Mouse (Mus musculus) limb, embryonic 12.5 days (tissue): Measurements from ENCODE around the gene AA467197. TPM values are rescaled to one million over a fixed set of nuclear protein-coding genes. Genes with fewer than 3 reads are reported as not detected.

Source experiments
- ATAC-seq: fragments of 200-750 bp; cut with Nextera tagmentation; 2 replicates; pipeline ENCODE4 v1.8.0; 2017; ENCODE audit warnings: low read depth, moderate TSS enrichment; ENCODE audit not compliant: insufficient number of reproducible peaks, insufficient read depth, low FRiP score, low TSS enrichment
- H3K27ac ChIP-seq: fragments of 300-500 bp; sonication (generic); 2 replicates; pipeline ENCODE4 v1.5.1; 2016; ENCODE audit warnings: mild to moderate bottlenecking, moderate library complexity
- H3K27me3 ChIP-seq: fragments of 300-500 bp; sonication (generic); 2 replicates; pipeline ENCODE4 v1.6.1; 2016; ENCODE audit warnings: mild to moderate bottlenecking, moderate library complexity
- H3K36me3 ChIP-seq: fragments of 300-500 bp; sonication (generic); 2 replicates; pipeline ENCODE4 v1.6.1; 2016; ENCODE audit warnings: mild to moderate bottlenecking, moderate library complexity
- H3K4me1 ChIP-seq: fragments of 300-500 bp; sonication (generic); replicated peaks from 2 replicates; pipeline ENCODE4 v1.6.1; 2016
- H3K4me2 ChIP-seq: fragments of 300-500 bp; sonication (generic); 2 replicates; pipeline ENCODE4 v1.6.1; 2016; ENCODE audit warnings: mild to moderate bottlenecking, moderate library complexity
- H3K4me3 ChIP-seq: fragments of 300-500 bp; sonication (generic); replicated peaks from 2 replicates; pipeline ENCODE4 v1.5.1; 2016; ENCODE audit warnings: mild to moderate bottlenecking
- H3K9ac ChIP-seq: fragments of 300-500 bp; sonication (generic); replicated peaks from 2 replicates; pipeline ENCODE4 v1.6.1; 2016; ENCODE audit warnings: mild to moderate bottlenecking, moderate library complexity
- H3K9me3 ChIP-seq: fragments of 300-500 bp; sonication (generic); 2 replicates; pipeline ENCODE4 v1.6.1; 2016; ENCODE audit warnings: mild to moderate bottlenecking, moderate library complexity
- WGBS: fragments of 180-500 bp; shearing (Covaris S2); methylation state at CpG from one replicate; pipeline ENCODE4 v1.1.7; 2016; 5-methylcytosine and 5-hydroxymethylcytosine counted together
- polyA plus RNA-seq: library from polyadenylated mRNA; unstranded; fragments of >200 nt; fragmentation: Nextera tagmentation; extraction: Ambion mirVana; gene quantifications from 2 replicates; pipeline ENCODE4 v1.2.1, GENCODE M21; 2016

AA467197 gene
- polyA plus RNA-seq, 1 experiment from 2014 or later = 0.41 TPM

DNA sequence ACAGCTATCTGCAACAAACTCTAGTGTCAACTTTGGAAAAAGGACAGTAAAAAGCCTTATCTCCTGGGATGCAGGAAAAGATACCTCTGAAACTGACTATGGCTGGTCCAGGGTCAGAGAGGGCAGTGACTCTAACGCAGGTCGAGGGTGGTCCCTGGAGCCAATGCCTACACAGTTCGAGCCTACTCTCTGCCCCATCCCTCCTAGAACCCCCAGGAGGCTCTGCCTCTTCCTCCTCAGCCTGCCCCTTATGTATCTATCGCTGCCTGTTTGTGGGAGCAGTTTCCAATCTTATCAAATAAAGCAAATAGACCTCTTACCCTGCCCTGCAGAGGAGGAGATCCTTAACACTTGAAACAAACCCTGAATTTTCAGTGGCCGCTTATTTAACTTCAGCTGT is 1.9 kb downstream of the AA467197 start:
- Histone ChIP-seq H3K4me2 (no peak overlapping the region), H3K9ac (no peak overlapping the region), H3K36me3 (peaks cover 8% of the 10 kb centered on the region; the same call in 1 of the 2 replicates), H3K27ac (no peak overlapping the region), H3K4me3 (no peak overlapping the region), H3K27me3 (peaks cover 14% of the 10 kb centered on the region), H3K9me3 (no peaks in the 10 kb centered on the region), H3K4me1 (no peaks in the 10 kb centered on the region)
- WGBS = 44% methylated on average over 5 of the region's 5 CpGs
- ATAC-seq = no peak

DNA sequence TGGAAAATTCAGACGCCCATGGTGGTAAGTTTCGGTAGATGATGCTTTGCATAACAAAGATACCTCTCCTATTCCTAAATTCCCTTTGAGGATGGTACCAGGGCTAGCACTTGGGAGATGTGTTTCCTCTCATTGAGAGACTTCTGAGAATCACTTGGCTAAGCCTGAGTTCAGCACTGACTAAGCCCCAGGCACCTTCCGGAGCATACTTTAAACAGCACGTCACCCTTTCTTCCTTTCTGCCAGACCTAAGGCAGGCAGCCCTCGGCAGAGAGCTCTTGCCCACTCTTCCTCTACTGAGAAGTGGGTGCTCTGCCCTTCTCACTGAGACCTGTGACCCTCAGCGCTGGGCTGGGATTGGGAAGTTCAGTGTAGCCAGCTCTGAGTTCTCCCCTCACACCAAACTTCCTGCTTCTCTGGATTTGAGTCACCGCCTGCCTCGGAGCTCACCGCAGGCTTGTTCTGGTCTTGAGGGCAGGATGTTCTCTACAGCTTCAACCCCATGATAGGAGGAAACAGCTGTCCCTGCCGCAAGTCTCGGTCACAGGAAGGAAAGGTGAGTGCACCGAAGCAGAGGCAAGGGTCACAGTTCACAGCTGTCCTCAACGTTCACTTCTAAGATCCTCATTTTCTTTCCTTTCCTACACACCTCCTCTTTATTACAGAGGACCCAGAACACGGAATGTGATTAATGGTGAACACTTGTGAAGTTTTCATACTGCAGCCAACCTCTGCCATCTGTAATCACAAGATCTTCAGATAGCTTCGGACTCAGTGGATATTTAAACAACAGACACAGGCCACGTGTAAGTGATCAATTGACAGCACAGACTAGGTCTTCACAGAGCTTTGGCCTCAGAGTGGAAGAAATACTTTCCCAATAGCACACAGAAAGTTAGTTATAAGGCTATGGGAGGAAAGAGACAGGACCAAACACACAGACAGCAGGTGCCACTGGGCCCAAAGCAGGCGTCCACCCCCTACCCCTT is 15.6 kb downstream of the AA467197 start:
- H3K27me3 ChIP-seq = no peaks in the 10 kb centered on the region; the same call in 1 of the 2 replicates
- ATAC-seq = no peak
- no peak overlapping the region for H3K27ac ChIP-seq
- H3K9me3 ChIP-seq = no peaks in the 10 kb centered on the region
- H3K4me3 ChIP-seq = no peak overlapping the region
- 63% methylated on average over 17 of the region's 17 CpGs for WGBS
- H3K36me3 ChIP-seq = no peaks in the 10 kb centered on the region
- H3K4me2 ChIP-seq = no peak overlapping the region
- no peak overlapping the region for H3K9ac ChIP-seq
- no peaks in the 10 kb centered on the region for H3K4me1 ChIP-seq

DNA sequence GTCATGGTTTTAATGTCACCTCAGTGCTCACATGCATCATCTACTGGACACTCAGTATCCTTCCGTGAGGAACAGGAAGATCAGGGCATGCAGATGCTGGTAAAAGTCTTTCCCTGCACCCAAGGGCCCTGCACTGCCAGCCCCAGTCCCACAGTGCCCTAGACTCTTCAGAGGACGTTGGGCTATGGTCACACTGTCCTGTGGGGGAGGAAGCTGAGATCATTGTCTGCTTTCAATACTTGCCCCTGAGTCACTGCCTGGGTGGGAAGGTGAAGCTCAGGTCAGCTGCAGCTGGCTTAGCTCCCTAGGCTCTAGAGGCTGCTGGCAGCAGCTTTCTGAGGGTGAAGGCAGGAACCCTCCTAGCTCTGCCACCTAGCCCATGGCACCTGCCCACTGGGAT is 19.3 kb downstream of the AA467197 start:
- H3K27ac ChIP-seq = no peak overlapping the region
- no peak overlapping the region for H3K4me2 ChIP-seq
- H3K9ac ChIP-seq = no peak overlapping the region
- 67% methylated on average over 2 of the region's 2 CpGs for WGBS
- no peaks in the 10 kb centered on the region for H3K9me3 ChIP-seq
- H3K36me3 ChIP-seq = no peaks in the 10 kb centered on the region
- H3K4me3 ChIP-seq = no peak overlapping the region
- H3K4me1 ChIP-seq = no peaks in the 10 kb centered on the region
- no peaks in the 10 kb centered on the region; the same call in 1 of the 2 replicates for H3K27me3 ChIP-seq
- ATAC-seq = no peak

DNA sequence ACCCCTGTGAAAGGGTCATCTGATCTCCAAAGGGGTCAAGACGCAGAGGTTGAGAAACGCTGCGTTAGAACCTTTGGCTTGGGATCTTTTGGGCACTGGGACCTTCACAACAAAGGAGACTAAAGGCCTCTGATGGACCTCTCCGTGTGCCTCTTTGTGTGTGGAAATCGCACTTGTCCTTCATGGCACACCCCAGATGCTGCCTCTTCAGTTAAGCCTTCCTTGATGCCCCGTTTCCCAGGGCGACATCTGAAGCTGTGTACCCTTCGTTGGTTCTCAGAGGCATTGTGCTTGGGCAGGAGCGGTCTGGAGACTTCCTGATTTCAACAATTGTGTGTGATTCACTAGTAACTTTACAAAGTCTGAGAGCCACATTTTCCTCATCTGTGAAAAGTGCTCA is 20.0 kb downstream of the AA467197 start:
- Histone ChIP-seq H3K4me3 (no peak overlapping the region), H3K4me1 (no peaks in the 10 kb centered on the region), H3K4me2 (no peak overlapping the region), H3K9ac (no peak overlapping the region), H3K9me3 (no peaks in the 10 kb centered on the region), H3K27ac (no peak overlapping the region), H3K27me3 (no peaks in the 10 kb centered on the region; the same call in 1 of the 2 replicates), H3K36me3 (no peaks in the 10 kb centered on the region)
- 86% methylated on average over 9 of the region's 9 CpGs for WGBS
- ATAC-seq = no peak

DNA sequence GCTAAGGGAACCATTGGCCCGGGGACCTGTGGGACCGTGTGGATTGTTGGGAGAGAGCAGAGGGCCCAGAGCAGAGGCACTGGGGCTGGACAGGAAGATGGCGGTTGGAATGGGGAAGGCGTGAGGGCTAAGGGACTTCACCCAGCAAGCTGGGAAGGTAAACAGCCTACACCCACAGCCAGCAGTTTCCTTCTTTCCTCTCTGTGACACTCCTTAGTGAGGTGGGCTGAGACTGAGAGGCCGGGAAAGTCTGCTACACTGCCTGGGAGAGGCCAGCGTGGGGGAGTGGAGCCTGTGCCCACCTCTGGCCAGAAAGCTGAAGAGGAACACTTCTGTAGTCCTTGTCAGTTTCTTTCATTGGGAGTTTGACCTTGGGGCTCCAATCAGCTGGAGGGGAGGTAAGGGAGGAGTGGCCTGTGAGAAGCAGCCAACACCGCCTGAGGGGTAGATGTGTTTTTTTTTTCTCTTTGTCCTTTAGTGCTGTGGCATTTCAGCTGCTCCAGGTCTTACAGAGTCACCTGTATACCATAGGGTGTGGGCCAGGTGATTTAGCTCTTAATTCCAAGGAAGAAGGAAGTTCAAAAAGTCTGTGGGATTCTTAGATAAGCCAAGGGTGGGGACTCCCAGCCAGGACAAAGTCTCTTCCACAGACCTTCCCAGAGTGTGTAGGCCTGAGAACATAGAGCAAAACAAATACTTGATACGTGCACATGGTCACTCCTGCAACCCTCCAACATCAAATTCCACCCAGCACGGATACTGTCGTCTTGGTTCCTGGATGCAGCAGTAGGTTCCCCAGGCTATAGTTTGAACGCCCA is 21.1 kb downstream of the AA467197 start:
- no peaks in the 10 kb centered on the region for H3K4me1 ChIP-seq
- no peaks in the 10 kb centered on the region for H3K27me3 ChIP-seq
- H3K27ac ChIP-seq = no peak overlapping the region
- H3K9me3 ChIP-seq = no peaks in the 10 kb centered on the region
- H3K4me2 ChIP-seq = no peak overlapping the region
- 86% methylated on average over 11 of the region's 11 CpGs for WGBS
- no peak for ATAC-seq
- H3K4me3 ChIP-seq = no peak overlapping the region
- H3K9ac ChIP-seq = no peak overlapping the region
- no peaks in the 10 kb centered on the region for H3K36me3 ChIP-seq

DNA sequence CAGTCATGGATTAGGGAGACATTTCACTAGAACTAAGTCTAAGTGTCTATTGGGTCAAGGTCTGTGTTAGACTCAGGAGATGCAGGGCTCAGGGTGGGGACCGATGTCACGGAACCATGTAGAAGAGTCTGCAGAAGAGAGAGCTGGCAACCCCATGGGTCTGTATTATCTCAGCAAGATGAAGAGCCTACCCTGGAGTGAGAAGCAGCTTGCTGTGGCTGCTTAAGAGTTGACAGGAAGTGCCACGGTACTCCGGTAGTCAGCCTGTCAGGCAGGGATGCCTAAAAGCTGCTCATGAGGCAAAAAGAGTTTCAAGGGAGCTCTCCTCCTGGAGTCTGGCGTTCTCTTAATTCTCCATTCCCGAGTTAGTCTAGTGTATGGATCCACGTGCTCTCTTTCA is 23.0 kb downstream of the AA467197 start:
- 91% methylated on average over 7 of the region's 7 CpGs for WGBS
- no peak overlapping the region for H3K9ac ChIP-seq

DNA sequence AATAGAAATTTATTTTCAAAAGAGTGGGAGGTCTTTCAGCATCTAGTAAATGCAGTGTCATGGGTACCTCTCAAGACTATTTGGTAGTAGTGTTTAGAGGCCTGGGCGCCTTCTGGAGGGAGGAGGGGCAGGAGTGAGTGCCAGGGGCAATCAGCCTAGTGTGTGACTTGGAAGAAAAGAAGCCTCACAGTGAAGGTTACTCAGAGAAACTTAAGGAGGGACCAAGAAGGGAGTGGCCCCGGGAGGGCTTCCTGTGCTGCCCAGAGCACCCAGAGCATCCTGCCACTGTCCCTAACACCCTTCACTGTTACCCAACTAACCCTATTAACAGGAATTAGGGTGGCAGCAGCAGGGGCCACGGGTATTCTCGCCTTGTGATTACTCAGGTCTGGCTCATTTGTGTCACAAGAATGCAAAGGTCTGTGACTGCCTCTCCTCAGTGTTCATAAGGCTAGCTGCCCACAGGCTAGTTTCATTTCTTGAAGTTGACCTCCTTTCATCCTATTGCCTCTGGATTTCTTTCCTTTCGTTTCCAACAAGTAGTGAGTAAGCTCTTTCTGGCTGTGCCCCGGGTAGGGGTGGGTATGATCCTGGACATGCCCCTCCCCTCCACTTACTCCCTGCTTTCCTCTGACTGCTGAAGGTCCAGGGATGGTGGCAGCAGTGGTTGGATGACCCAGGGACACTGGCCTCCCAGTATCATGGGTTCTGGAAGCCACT is 28.6 kb downstream of the AA467197 start:
- WGBS = 50% methylated on average over 6 of the region's 6 CpGs
- no peaks in the 10 kb centered on the region for H3K4me1 ChIP-seq
- H3K27me3 ChIP-seq = no peaks in the 10 kb centered on the region
- no peak overlapping the region for H3K4me2 ChIP-seq
- no peaks in the 10 kb centered on the region for H3K9me3 ChIP-seq
- no peak overlapping the region for H3K27ac ChIP-seq
- no peak for ATAC-seq
- H3K9ac ChIP-seq = no peak overlapping the region
- H3K4me3 ChIP-seq = no peak overlapping the region
- no peaks in the 10 kb centered on the region for H3K36me3 ChIP-seq

More for the DNA sequence above, 23.0 kb downstream of the AA467197 start:
- H3K4me2 ChIP-seq = no peak overlapping the region
- H3K4me3 ChIP-seq = no peak overlapping the region
- no peaks in the 10 kb centered on the region for H3K27me3 ChIP-seq
- H3K36me3 ChIP-seq = no peaks in the 10 kb centered on the region
- no peak overlapping the region for H3K27ac ChIP-seq
- no peaks in the 10 kb centered on the region for H3K9me3 ChIP-seq
- no peak for ATAC-seq
- no peaks in the 10 kb centered on the region for H3K4me1 ChIP-seq

DNA sequence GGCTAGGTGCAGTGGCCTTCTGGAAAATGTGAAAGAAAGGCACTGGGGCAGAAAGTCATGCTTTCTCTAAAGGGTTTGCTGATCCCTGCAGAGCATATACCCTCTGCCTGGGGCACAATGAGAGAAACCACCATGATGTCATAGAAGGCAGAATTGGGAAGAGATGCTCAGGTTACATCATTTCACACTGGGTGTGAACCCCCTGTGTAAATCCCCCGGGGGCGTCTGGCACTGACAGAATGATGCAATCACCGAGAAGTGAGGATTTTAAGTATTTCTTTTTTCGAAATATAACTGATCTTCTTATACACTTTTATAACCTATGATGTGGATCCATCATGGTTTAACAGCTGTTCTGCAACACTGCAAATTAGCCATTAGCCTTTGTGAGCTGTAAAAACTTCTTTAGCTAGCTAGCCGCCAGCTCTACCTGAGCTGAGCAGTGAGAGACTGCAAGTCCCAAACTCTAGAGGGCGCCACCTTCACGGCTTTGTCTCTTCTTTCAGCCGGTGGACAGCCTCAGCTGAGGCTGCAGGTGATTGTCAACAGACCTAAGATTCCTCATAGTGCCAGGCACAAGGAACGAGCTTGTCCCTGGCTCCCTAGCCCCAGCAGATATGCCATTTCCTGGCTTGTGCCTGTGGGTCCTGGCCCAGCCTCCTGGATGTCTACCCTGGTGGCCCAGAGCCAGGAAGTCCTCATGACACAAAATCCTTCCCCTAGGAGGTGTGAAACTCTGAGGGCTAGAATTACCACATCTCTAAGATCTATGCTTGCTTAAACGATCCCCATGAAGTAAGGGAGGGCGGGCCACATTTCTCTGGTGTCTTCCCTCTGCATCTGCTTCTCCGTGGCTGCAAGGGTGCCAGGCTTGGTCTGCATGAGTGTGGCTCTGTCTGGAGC is 29.4 kb downstream of the AA467197 start:
- H3K36me3 ChIP-seq = no peaks in the 10 kb centered on the region
- no peak overlapping the region for H3K4me2 ChIP-seq
- no peaks in the 10 kb centered on the region for H3K27me3 ChIP-seq
- H3K4me1 ChIP-seq = no peaks in the 10 kb centered on the region
- no peak overlapping the region for H3K27ac ChIP-seq
- H3K9ac ChIP-seq = no peak overlapping the region
- H3K9me3 ChIP-seq = no peaks in the 10 kb centered on the region
- ATAC-seq = no peak
- 34% methylated on average over 12 of the region's 12 CpGs for WGBS
- H3K4me3 ChIP-seq = no peak overlapping the region

DNA sequence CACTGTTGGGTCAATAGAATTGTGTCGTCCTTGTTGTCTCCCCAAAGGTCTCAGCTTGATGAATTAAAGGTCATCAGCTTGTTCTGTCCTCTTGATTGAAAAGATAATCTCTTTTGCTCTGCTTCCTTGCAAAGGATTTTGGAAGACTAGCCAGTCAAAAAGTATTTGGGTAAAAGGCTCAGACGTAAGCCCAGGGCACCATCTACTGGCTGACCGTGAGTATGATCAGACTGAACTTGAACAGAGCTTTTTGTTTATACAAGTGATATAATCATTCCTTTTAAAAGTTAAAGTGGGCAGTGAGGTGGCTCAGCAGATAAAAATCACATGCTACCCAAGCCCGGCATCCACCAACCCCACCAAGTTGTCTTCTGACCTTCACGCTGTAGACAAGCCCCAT is 31.1 kb downstream of the AA467197 start:
- Histone ChIP-seq H3K9me3 (no peaks in the 10 kb centered on the region), H3K36me3 (no peaks in the 10 kb centered on the region), H3K9ac (no peak overlapping the region), H3K4me1 (no peaks in the 10 kb centered on the region; the same call in 1 of the 2 replicates), H3K27ac (no peak overlapping the region), H3K4me3 (no peak overlapping the region), H3K4me2 (no peak overlapping the region), H3K27me3 (no peaks in the 10 kb centered on the region)
- ATAC-seq = no peak
- 62% methylated on average over 5 of the region's 5 CpGs for WGBS

DNA sequence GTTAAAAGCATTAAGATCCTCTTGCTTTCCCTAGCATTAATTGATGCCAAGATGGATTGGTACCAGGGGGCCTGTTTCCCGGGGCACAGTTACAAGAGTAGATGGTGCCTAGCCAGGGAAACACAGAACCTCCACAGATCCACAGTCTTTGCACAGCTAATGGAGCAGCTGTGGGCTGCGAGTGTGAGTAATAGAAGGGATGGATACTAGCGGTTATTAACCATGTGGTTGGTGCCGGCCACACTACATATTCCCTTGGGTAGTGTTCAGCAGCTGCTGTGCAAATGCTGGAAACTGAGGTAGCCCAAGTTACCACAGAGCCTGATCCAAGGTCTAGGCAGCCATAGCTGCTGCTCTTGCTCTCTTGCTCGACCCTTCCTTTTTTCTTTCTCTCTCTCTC is 34.9 kb downstream of the AA467197 start:
- H3K9ac ChIP-seq = no peak overlapping the region
- H3K4me2 ChIP-seq = no peak overlapping the region
- no peaks in the 10 kb centered on the region for H3K9me3 ChIP-seq
- no peaks in the 10 kb centered on the region for H3K27me3 ChIP-seq
- H3K36me3 ChIP-seq = no peaks in the 10 kb centered on the region
- no peak for ATAC-seq
- H3K4me1 ChIP-seq = no peaks in the 10 kb centered on the region; the same call in 1 of the 2 replicates
- H3K4me3 ChIP-seq = no peak overlapping the region
- WGBS = 70% methylated on average over 5 of the region's 5 CpGs
- no peak overlapping the region for H3K27ac ChIP-seq
